Mouse (Mus musculus) kidney, postnatal 0 days (tissue): ENCODE results near the gene Fam193a. TPM values are rescaled to one million over a fixed set of nuclear protein-coding genes. Genes with fewer than 3 reads are reported as not detected.
A peak's percentile ranks its signal among the peaks of the same experiment; 100 is the strongest.

Experiments
- ATAC-seq: fragments of 200-750 bp; cut with Nextera tagmentation; replicated peaks from 2 replicates; pipeline ENCODE4 v1.8.0; 2017; ENCODE audit warnings: low read depth, moderate number of reproducible peaks, moderate TSS enrichment, moderate library complexity; ENCODE audit not compliant: low FRiP score
- DNase-seq: peaks from one replicate; pipeline ENCODE4 v3.0.0-alpha.2; 2016; ENCODE audit warnings: low spot score
- H3K27ac ChIP-seq: fragments of 300-500 bp; sonication (generic); 2 replicates; pipeline ENCODE4 v1.5.1; 2014; ENCODE audit warnings: mild to moderate bottlenecking
- H3K27me3 ChIP-seq: fragments of 300-500 bp; sonication (generic); 2 replicates; pipeline ENCODE4 v1.6.1; 2014; ENCODE audit warnings: low read length, mixed read lengths; ENCODE audit not compliant: insufficient read depth
- H3K36me3 ChIP-seq: fragments of 300-500 bp; sonication (generic); 2 replicates; pipeline ENCODE4 v1.6.1; 2014; ENCODE audit warnings: low read length, mixed read lengths; ENCODE audit not compliant: insufficient read depth
- H3K4me1 ChIP-seq: fragments of 300-500 bp; sonication (generic); replicated peaks from 2 replicates; pipeline ENCODE4 v1.6.1; 2014; ENCODE audit warnings: antibody characterized with exemption, low read length, mixed read lengths; ENCODE audit not compliant: insufficient read depth
- H3K4me2 ChIP-seq: fragments of 300-500 bp; sonication (generic); 2 replicates; pipeline ENCODE4 v1.6.1; 2014; ENCODE audit warnings: mild to moderate bottlenecking, low read length, moderate library complexity, mixed read lengths
- H3K4me3 ChIP-seq: fragments of 300-500 bp; sonication (generic); replicated peaks from 2 replicates; pipeline ENCODE4 v1.5.1; 2014; ENCODE audit warnings: low read depth, low read length
- H3K9ac ChIP-seq: fragments of 300-500 bp; sonication (generic); 2 replicates; pipeline ENCODE4 v1.6.1; 2014; ENCODE audit warnings: low read depth, low read length
- H3K9me3 ChIP-seq: fragments of 300-500 bp; sonication (generic); replicated peaks from 2 replicates; pipeline ENCODE4 v1.6.1; 2016; ENCODE audit warnings: low read length, inconsistent platforms, mixed read lengths
- CTCF ChIP-seq: IDR thresholded peaks from 2 replicates; pipeline ENCODE4 v1.5.1; 2016; ENCODE audit warnings: antibody characterized with exemption, low read depth, mild to moderate bottlenecking, moderate library complexity
- WGBS: fragments of 180-500 bp; shearing (Covaris S2); extraction: QIAGEN DNeasy Blood & Tissue Kit; methylation state at CpG from one replicate; pipeline ENCODE4 v1.1.7; 2014; 5-methylcytosine and 5-hydroxymethylcytosine counted together
- polyA plus RNA-seq: library from polyadenylated mRNA; unstranded; fragments of >200 nt; fragmentation: Nextera tagmentation; extraction: Ambion mirVana; gene quantifications from 2 replicates; pipeline ENCODE4 v1.2.1, GENCODE M21; 2015

Fam193a gene
- polyA plus RNA-seq, 1 experiment from 2014 or later, result 6.8 TPM

DNA sequence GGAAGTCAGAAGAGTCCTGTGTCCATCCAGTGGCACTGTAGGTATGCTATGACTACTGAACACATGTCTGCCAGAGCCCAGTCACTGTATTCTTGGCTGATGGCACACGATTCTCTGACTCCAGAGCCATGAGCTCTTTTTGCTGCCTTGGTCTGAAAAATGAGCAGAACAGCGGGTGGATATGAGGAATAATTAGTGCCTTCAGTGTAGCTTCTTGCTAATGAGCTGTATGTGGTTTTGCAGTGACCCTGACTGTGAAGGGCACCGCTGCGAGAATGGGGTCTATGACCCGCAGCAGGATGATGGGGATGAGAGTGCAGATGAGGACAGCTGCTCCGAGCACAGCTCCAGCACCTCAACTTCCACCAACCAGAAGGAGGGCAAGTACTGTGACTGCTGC lies 92.1 kb downstream of the Fam193a start:
- no peak for TF ChIP-seq CTCF
- Histone ChIP-seq H3K4me3 (no peak overlapping the region), H3K4me1 (no peaks in the 10 kb centered on the region), H3K36me3 (peaks cover 78% of the 10 kb centered on the region), H3K27ac (no peak overlapping the region), H3K9me3 (no peaks in the 10 kb centered on the region), H3K9ac (no peak overlapping the region), H3K4me2 (no peak overlapping the region), H3K27me3 (no peaks in the 10 kb centered on the region)
- DNase-seq (no peak), ATAC-seq (no peak)
- 90% methylated on average over 6 of the region's 6 CpGs for WGBS

DNA sequence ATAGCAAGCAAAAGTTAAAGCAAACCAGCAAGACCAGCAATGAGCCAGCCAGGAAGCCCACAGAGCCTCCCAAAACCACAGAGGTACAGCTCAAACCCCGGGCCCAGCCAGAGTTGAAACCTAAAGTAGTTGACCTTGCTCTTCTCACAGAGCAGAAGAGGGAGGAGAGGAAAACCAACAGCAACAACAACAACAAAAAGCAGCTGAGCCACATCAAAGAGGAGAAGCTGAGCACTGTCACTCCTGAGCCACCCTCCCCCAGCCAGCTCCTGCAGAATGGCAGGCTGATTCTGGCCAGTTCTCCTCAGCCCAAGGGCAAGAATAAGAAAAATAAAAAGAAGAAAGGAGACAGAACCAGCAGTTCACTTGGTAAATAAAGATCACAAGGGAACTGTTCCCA lies 96.3 kb downstream of the Fam193a start:
- Histone ChIP-seq H3K27ac (no peak overlapping the region), H3K9me3 (no peaks in the 10 kb centered on the region), H3K36me3 (peaks cover 49% of the 10 kb centered on the region), H3K4me3 (no peak overlapping the region), H3K27me3 (no peaks in the 10 kb centered on the region), H3K4me1 (no peaks in the 10 kb centered on the region), H3K9ac (no peak overlapping the region), H3K4me2 (no peak overlapping the region)
- no peak for TF ChIP-seq CTCF
- peak; percentile 20 for DNase-seq
- 52% methylated on average over 1 of the region's 1 CpGs for WGBS
- no peak for ATAC-seq

DNA sequence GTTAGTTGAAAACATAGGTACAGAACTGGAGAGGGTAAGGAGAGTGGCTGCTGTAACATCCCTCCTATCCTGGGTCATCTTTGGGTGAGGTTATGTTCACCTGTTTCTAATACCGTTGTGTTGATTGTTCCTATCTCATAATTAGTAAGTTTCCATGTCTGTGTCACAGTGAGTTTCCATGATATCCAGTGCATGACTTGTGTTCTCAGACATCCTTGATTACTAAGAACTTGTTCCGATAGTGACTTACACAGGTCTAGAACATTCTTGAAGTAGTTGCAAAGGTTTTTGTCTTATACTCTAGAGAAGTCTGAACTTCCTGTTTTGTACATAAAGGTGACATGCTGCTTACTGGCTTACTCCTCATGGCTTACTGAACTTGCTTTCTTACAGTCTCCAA lies 96.9 kb downstream of the Fam193a start:
- DNase-seq (no peak), ATAC-seq (no peak)
- 96% methylated on average over 2 of the region's 2 CpGs for WGBS
- H3K27ac ChIP-seq, result no peak overlapping the region
- no peak overlapping the region for H3K9ac ChIP-seq
- no peak overlapping the region for H3K4me2 ChIP-seq
- no peak for TF ChIP-seq CTCF
- H3K9me3 ChIP-seq, result no peaks in the 10 kb centered on the region
- H3K4me3 ChIP-seq, result no peak overlapping the region
- H3K4me1 ChIP-seq, result no peaks in the 10 kb centered on the region
- peaks cover 43% of the 10 kb centered on the region; the same call in 1 of the 2 replicates for H3K36me3 ChIP-seq
- no peaks in the 10 kb centered on the region for H3K27me3 ChIP-seq

DNA sequence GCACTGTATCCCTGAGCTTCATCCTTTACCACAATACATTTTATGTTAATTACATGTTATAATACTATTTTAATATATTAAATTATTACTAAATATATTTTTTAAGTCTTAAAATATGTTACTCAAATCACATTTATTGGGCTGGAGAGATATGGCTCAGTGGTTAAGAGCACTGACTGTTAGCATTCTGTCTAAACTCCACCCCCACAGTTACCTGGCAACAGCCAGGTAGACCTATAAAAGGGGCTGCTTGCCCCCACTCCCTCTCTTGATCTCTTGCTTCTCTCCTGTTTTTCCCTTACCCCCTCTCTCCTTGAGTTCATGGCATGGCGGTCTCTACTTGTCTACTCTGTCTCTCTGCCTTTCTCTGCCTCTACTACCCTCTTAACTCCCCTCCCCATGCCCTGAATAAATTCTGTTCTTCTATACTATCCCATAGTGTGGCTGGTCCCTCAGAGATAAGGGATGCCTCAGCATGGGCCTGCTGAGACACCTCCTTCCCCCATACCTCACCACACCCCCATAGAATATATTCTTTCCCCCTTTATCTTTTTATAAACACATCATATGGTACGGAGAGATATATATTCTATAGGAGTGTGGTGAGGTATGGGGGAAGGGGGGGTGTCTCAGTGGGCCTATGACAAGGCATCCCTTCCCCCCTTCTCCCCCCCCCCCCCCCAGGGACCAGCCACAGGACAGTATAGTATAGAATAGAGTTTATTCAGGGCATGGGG lies 98.5 kb downstream of the Fam193a start:
- ATAC-seq (0 out of 2 replicates have a peak, but pooled peaks have one; percentile 17), DNase-seq (no peak)
- no peak for TF ChIP-seq CTCF
- Histone ChIP-seq H3K4me1 (no peaks in the 10 kb centered on the region), H3K27ac (no peak overlapping the region), H3K9ac (no peak overlapping the region), H3K9me3 (no peaks in the 10 kb centered on the region), H3K36me3 (peaks cover 38% of the 10 kb centered on the region; the same call in 1 of the 2 replicates), H3K27me3 (no peaks in the 10 kb centered on the region), H3K4me3 (no peak overlapping the region), H3K4me2 (no peak overlapping the region)
- 100% methylated on average over 2 of the region's 2 CpGs for WGBS

DNA sequence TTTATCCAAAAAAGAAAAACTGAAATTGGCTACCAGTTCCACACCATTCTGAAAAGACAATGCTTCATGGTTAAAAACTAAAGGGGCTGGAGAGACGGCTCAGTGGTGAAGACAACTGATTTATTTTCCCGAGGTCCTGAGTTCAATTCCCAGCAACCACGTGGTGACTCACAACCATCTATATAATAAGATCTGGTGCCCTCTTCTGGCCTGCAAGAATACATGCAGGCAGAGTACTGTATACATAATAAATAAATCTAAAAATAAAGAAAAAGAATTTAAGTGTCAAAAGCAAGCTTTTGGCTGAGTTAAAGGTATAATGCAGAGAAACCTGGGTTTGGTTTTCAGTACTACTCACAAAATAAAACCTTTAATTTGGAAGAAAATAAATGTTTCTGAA lies 111.2 kb downstream of the Fam193a start:
- WGBS, result 79% methylated on average over 3 of the region's 3 CpGs
- no peak overlapping the region for H3K9ac ChIP-seq
- H3K27me3 ChIP-seq, result no peaks in the 10 kb centered on the region
- H3K9me3 ChIP-seq, result no peaks in the 10 kb centered on the region
- H3K4me3 ChIP-seq, result no peak overlapping the region
- peak; percentile 30; the same call in 1 of the 2 replicates for TF ChIP-seq CTCF
- H3K27ac ChIP-seq, result no peak overlapping the region
- H3K36me3 ChIP-seq, result peaks cover 19% of the 10 kb centered on the region
- ATAC-seq (no peak), DNase-seq (no peak)
- H3K4me2 ChIP-seq, result no peak overlapping the region
- H3K4me1 ChIP-seq, result no peaks in the 10 kb centered on the region

DNA sequence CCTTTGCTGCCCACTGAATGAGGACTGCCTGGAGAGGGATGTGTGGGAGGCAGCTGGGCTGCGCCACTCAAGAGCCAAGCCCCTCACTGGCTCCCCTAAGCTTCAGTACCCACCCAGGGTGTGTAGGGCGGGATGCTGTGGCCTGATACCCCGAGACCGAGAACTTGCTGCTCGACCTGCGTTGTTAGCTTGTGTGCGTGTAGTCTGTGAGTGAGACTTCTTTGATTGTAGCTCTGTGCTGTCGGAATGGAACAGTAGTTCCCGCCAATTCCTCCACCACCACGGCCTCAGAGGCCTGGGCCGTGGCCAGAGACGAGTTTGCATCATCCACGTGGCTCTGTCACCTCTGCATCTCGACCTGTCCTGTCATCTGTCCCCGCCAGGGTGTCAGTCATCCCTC lies 116.0 kb downstream of the Fam193a start:
- no peak overlapping the region for H3K4me2 ChIP-seq
- DNase-seq (no peak), ATAC-seq (no peak)
- no peaks in the 10 kb centered on the region for H3K9me3 ChIP-seq
- no peaks in the 10 kb centered on the region; the same call in 1 of the 2 replicates for H3K4me1 ChIP-seq
- no peaks in the 10 kb centered on the region for H3K27me3 ChIP-seq
- H3K9ac ChIP-seq, result no peak overlapping the region
- 92% methylated on average over 15 of the region's 15 CpGs for whole genome bisulfite sequencing
- no peak overlapping the region for H3K27ac ChIP-seq
- TF ChIP-seq CTCF, result no peak
- no peak overlapping the region for H3K4me3 ChIP-seq
- H3K36me3 ChIP-seq, result 0 out of 2 replicates have a peak, but pooled peaks cover 2% of the 10 kb centered on the region
